Mouse (Mus musculus) gastrocnemius, postnatal 10 days (tissue): ENCODE measurements around the gene Dusp2. TPM values are rescaled to one million over a fixed set of nuclear protein-coding genes. Genes with fewer than 3 reads are reported as not detected.
A peak's percentile ranks its signal among the peaks of the same experiment; 100 is the strongest.

Experiments used
- DNase-seq: peaks from one replicate; pipeline ENCODE4 v3.0.0; 2021; ENCODE audit warnings: mixed read lengths
- total RNA-seq, 2 experiments: library from RNA; stranded (reverse); gene quantifications; 2 replicates each; pipeline ENCODE4 v1.2.3; 2021

Dusp2 gene
- total RNA-seq, 2 experiments from 2014 or later: 2.6 TPM

GRCm38 (mm10) chr2:127323667-127324066 lies 12.3 kb upstream of the Dusp2 start:
- DNase-seq: no peak

DNA sequence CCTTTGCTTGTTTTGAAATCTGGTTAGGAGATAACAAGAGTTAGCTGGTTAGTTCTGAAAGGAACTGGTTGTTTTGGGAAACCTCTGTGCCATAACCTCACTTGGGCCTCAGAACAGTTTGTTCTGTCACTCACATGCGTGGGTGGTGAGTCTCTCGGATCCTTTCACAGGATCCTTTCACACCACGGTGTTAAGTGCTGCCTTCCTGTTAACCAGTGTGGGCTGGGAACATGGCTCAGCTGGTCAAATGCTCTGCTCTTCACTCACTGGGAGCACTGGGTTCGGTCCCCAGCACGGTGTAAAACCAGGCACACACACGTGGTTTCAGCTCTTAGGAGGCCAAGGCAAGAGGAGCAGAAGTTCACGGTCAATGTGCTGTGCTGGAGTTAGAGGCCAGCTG lies 11.5 kb upstream of the Dusp2 start:
- DNase-seq: no peak

- DNase-seq: no peak
Measured at GRCm38 (mm10) chr2:127328090-127328851, 7.7 kb upstream of the Dusp2 start.

DNA sequence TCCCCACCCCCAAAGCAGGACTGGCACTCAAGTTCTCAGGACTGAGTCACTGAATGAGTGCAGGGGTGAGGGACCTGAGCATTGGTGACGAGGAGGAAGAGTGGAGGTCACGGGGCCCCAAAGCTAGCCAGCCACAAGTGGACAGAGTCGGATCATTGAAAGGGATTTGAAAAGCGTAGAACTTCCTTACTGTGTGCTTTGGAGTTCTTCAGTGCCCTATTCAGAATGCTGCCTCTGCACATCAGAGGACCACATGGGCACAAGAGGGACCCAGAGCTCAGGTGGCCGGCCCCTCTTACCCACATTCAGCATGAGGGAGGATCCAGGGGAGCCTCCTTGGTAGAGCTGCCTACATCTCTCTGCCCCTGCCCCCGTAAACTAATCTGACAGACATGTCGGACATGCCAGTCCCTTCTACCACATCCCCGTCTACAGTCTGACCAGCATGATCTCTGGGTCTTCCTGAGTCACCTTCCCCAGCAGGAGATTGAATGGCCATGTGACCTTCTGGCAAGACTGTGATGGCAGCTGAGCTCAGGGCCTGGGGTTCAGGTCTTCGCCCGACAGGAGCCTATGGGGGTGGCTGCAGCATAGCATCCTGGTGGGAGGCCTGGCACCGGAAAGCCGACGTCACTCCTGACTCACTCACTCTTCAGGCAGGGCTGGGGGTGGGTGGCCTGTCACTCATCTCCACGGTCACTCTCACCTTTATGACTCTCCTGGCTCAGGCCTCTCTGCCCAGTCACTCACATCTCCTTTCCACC lies 3.0 kb upstream of the Dusp2 start:
- no peak for DNase-seq

DNA sequence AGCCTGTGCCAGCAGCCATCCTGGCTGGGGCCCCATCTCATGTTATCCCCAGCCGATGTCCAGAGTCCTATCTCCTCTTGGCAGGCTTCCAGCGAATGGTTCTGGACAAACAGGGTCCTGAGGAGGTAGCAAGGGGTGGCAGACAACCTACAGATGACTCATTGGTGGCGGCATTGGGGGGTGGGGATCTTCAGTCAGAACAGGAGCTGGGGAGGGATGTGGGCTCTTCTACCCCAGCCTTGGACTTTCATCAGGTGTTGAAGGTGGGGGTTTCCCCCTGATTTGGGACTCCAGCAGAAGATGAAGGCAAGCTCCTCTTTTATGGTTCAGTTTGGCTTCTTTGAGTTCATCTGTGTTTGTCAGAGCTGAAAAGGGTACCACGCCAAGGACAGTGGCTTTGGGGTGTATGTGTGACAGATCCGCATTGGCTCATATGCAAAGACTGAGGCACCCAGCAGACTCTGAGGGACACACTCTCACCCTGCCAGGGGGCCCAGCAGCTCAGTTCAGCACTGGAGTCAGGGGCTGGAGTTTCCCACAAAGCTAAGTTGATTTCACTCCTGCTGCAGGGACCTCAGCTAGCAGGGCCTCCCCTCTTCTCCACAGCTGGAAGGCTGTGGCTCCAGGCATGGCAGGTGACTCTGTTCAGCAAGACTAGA lies 1.9 kb upstream of the Dusp2 start:
- no peak for DNase-seq

GRCm38 (mm10) chr2:127335078-127335541 lies 849 bp upstream of the Dusp2 start:
- DNase-seq: no peak

DNA sequence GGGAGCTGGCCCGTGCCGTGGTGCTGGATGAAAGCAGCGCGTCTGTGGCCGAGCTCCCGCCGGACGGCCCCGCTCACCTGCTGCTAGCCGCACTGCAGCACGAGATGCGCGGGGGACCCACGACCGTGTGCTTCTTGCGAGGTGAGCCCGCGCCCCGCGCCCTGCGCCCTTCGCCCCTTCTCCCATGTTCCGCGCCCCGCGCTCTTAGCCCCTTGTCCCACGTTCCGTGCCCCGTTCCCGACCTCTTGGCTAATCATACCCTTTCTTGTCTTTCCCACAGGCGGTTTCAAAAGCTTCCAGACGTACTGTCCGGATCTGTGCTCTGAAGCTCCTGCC lies 506 bp downstream of the Dusp2 start:
- no peak for DNase-seq

- DNase-seq: no peak
Measured at GRCm38 (mm10) chr2:127336885-127337284, 926 bp downstream of the Dusp2 start.

DNA sequence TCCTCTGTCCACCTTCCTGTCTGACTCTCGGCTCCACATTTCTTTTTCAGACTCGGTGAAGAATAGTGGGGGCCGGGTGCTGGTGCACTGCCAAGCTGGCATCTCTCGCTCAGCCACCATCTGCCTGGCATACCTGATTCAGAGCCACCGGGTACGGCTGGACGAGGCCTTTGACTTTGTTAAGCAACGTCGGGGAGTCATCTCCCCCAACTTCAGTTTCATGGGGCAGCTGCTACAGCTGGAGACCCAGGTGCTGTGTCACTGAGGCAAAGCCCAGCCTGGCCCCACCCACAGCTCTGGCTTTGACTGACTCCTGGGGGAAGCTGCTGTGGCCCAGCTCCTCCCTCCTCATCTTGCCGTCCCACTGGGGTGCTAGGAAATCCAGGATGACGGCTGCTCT lies 1.6 kb downstream of the Dusp2 start:
- no peak for DNase-seq

DNA sequence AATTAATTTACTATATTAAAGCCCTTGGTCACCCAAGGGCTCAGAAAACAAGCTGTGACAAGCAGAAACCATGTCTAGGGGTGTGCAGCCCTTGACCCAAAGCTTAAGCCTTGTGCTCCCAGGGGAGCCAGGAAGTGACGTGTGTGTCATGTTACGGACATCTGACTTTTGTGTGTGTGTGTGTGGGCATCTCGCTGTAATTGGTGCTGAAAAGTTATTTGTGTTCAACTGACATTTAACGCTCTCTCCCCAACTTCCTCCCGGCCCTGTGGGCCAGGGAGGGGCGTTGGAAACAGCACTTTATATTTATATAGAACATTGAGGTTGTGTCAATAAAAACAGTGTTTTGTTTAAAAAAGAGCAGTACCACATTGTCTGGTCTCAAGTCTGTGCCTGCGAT lies 2.1 kb downstream of the Dusp2 start:
- DNase-seq: no peak

GRCm38 (mm10) chr2:127338416-127338815 lies 2.5 kb downstream of the Dusp2 start, which contains the start of gene Astl:
Gene Astl, plus strand, starts transcription at chr2:127338639.
- no peak for DNase-seq

GRCm38 (mm10) chr2:127338833-127339232 lies 2.9 kb downstream of the Dusp2 start:
- no peak for DNase-seq

DNA sequence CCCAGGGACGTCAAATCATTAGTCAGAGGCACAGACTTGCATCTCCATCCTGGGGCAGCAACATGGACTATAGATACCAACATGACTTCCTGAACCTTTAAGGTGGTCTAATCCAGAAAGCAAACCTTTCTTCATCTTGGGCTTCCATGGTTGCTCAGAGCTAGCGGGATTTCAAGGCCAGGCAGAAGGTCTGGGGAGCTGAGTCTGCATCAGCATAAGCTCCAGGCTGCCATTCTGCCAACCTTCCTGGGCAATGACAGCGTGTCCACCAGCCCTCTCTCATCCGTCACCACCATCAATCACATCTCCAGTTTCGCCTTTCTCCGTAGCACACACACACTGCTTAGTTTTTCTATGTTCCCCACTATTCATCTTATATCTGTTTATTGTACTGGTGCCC lies 3.3 kb downstream of the Dusp2 start:
- no peak for DNase-seq

DNA sequence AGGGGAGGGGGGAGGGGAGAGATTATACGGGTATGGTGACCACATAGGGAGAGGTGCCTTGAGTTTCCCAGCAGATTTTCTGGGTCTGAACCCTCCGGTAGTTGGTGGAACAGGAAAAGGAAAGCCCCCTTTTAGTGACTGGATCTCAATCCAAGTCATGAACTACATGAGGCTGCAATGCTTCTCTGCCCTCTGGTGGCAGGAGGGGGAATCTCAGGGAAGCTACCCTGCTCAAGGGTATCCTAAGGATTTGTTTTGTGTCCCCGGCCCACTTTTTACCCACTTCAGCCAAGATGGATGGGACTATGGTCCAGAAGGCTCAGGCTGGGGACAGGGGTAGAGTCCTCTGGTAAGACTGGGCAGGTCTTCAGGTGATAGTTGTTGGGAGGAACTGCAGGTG lies 5.2 kb downstream of the Dusp2 start:
- peak; percentile 68 for DNase-seq

- DNase-seq: no peak
Measured at GRCm38 (mm10) chr2:127346334-127346733, 10.4 kb downstream of the Dusp2 start.

DNA sequence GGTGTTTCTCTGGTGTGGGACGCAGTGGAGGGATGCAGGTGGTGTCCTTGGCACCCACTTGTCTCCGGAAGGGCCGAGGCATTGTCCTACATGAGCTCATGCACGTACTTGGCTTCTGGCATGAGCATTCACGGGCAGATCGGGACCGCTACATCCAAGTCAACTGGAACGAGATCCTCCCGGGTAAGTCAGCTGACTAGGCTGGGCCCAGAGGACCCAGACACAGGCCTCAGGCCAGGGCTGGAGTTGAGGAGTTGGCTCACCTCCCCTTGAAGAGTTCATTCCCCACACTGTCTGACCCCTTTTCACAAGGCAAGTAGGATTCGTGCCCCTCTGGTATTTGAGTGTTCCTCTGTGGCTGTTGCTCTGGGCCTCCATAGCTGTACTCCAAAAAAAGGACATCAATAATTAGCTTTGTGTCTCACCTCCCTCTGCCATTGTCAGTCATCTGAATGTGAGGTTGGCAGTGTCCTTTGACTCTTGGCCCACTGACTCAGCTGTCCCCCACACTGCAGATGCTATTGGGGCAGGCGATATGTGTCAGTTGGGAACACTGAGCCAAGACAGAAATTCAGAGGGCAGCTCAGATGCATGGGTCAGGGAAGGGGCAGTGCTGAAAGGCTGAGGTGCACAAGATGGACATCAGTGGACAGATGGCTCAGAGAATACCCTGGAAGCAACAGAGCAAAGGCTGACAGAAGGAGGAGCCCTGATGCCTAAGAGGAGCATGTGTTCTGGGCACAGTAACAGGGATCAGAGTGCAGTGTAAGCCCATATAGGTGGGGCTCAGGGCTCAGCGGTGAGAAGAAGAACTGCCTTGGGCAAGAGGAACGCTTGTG lies 11.4 kb downstream of the Dusp2 start:
- no peak for DNase-seq

DNA sequence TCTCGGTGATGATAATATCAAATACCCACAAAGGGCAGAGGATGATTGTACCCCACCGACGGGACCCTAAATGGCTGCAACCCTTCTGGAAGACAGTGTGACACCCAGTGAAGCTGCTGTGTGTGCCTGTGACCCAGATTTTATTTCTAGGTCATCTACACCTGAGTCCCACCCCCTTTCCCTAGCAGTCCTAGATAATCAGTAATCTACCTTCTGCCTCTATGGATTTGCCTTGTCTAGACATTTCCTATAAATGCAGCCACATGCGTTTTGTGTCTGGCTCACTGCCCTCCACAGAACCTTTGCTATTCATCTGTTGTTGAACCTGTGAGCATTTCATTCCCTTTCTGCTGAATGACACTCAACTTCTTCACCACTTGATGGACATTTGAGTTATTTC lies 17.9 kb downstream of the Dusp2 start:
- no peak for DNase-seq

GRCm38 (mm10) chr2:127362459-127363281 lies 26.7 kb downstream of the Dusp2 start, which contains the start of gene Adra2b:
Gene Adra2b, plus strand, starts transcription at chr2:127363208.
- DNase-seq: peak; percentile 86

- no peak for DNase-seq
Measured at GRCm38 (mm10) chr2:127363282-127363652, 27.3 kb downstream of the Dusp2 start.

- DNase-seq: no peak
Measured at GRCm38 (mm10) chr2:127363696-127364095, 27.7 kb downstream of the Dusp2 start.

- no peak for DNase-seq
Measured at GRCm38 (mm10) chr2:127364452-127364851, 28.5 kb downstream of the Dusp2 start.
